Mouse (Mus musculus) testis, postnatal 10 days (tissue): Measurements from ENCODE around the gene Elmo3.

Experiments used
- DNase-seq: peaks from one replicate; pipeline ENCODE4 v3.0.0; 2021; ENCODE audit warnings: low spot score

Elmo3 gene

GRCm38 (mm10) chr8:105354549-105354948 lies 49.1 kb downstream of the Elmo3 start:
- DNase-seq: no peak

- DNase-seq: no peak
Measured at GRCm38 (mm10) chr8:105355179-105356024, 50.0 kb downstream of the Elmo3 start.

GRCm38 (mm10) chr8:105356681-105357080 lies 51.3 kb downstream of the Elmo3 start:
- no peak for DNase-seq

GRCm38 (mm10) chr8:105359208-105359607 lies 53.8 kb downstream of the Elmo3 start:
- no peak for DNase-seq

- DNase-seq: peak; percentile 44
Measured at GRCm38 (mm10) chr8:105359646-105360045, 54.2 kb downstream of the Elmo3 start.
